Mouse (Mus musculus) fat pad, adult 2 months (tissue): ENCODE results near the gene Fmo2.
A peak's percentile ranks its signal among the peaks of the same experiment; 100 is the strongest.

Experiments
- DNase-seq: peaks from one replicate; pipeline ENCODE4 v3.0.0-alpha.2; 2011; ENCODE audit warnings: low read depth, low spot score; ENCODE audit errors: extremely low read depth

Gene Fmo2

DNA sequence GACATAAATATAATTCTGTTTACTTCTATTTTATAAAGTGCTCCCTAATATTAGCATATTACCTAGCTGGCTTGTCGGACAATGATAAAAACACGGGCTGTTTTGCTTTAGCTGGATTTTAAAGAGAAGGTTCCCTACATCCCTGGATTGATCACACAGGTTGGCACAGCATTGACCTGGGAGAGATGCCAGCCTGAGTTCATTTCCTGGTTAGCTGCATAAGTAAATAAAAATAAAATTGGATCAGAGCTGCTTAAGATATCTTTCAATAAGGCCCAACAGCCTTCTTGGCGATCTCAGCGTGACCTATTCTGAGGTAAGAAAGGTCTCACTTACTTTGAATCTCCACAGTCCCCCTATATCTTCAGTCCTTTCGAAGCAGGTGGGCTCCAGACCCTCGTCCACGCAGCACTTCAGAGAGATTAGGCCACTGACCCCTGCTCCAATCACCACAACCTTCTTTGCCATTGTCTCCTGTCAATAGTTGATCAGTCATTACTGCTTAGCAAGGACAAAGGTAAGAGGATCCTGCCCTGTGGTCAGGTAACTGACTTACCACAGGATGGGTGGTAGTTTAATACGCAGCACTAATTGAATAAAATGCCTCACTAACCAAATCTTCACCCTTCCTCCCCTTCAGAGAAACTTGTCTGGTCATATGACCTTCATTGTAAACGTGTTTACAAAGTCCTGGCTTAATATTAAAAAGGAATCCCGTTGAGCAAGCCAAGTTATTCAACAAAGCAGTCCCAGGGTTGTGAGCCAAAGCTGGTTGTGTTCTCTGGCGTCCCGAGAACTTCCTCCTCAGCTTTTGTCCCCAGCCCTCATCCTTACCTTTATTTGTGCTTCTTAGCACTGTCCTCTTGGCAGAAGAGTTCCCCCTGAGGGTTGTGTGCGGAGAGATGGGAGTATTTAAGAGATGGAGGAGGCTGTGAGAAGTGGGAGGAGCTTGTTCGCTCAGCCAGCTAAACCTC, at the start of gene Fmo2:
Fmo2 (minus strand) TSS at position 889 of the 974 bp plus-strand sequence.
- DNase-seq, result peak; percentile 57

DNA sequence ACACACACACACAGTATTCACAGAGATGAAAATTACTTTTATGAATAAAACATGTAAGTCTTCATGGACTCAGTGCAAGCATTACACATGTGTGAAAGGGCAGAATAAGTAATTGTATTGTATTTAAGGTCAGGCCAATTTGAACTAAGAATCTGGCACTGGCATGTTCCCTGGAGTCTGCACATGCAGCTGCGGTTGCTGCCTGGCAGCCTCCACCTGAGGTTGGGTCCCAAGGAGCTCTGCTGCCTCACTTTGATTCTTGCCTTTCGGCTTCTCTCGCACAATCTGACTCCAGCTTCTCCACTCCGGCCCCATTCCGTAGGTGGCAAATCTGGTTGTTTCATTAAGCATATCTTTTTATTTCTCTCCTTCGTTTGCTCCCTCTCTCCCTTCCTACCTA, 49.4 kb upstream of the Fmo2 start:
- DNase-seq, result no peak

DNA sequence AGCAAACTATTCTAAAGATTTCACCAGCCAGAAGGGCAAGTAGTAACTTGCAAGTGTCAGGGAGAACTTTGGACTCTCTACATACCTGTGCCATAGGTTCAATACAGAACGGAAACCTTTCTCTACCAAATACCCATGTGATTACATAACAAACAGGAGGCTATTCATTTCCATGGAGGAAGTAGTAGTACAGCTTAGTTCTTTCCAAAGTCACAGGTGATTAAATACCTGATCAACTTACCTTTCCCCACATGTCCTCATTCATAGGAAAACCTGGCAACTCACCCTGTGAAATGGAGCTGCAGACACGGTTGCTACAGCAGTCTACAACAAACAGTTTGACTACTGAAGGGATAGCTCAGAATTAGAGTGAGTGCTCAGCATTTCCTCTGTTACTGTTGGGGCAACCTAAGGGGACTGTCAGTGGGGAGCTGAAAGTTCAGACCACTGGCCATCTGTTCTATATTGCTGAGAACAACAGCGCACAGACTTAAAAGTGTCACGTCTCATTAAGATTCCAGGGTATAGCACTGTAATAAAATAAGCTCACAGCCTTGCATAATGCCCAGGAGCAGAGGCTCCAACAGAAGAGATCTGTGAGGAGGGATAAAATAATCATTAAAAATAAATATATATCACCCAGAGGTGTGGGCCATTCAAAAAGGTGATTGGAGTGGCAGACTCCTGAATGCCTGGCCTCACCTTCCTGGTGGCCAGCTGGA, 48.5 kb upstream of the Fmo2 start:
- DNase-seq, result no peak

DNA sequence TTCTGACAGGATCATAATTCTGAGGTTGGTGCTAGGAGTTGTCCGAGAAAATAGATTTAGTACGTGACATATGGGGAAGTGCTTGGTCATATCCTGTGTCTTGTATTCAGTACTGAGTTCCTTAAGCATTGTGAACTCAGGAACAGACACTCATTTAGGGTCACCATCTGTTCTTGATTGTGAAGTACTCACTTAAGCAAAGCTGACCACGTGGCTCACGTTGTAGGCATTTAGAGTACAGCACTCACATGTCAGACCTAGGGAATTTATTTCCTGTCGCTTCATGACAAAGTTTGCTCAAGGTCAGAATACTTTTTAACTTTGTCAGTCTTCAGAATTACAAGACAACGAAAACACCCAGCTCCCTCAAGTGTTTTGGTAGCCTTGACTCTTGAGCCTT, 45.2 kb upstream of the Fmo2 start:
- DNase-seq, result no peak

DNA sequence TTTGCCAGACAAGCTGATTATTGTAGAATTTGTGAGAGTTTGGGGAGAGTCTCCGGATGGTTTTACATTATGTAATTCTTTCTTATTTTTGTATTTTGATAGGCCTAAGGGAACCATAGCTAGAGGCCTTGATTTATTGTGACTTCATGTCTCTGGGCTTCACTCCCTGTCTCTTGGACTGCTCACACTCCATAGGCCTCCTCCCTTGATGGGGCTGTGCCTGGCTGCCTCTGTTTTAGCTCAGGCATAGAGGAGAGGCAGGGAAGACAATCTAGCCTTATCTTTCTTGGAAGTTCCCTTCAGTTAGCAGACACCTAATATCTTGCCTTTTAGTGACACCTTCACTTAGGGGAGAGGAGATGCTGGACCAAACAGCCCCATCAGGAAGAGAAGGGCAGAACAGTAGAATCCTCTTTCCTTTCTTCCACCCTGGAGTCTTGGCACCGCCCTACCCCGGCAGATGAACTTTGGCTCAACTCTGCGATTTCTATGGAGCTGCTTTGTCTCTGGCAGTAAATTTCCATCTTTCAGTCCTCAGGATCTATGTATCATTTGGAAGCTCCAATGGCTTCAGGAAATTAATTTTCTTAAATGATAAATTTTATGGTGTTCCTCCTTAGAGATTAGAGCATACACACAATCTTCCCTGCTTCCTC, 40.3 kb upstream of the Fmo2 start:
- DNase-seq, result no peak

DNA sequence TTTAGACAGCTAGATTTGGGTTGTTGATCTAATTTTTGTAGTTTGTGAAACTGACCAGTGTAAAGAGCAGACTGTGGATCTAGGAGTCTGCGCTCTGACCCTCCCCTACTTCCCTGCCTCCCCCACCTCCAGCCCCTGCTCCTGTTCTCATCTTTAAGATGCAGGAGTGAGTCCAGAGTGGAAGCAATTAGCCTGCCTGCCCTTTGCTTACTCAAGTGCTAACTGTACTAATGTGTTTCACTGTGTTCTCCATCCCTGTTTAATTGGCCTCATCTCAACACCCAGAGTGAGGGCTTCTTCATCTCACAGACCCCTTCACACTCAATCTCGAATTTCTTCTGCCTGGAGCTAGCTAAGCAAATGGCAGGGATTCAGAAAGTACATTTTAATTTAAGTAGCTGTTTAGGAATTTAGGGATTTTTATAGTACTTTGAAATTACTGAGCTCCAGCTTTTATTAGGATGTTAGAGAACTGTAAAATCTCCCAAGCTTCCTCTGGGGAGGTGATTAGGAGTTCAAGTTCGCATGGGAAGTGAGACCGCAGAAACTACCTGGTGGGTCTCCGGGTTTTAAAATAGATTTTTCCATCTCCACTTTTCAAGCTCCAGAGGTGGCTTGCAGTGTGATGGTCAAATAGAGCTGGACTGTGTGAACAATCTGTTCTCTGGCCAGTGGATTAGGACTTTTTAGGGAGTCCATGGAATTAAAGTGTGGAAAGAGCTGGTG, 39.6 kb upstream of the Fmo2 start:
- DNase-seq, result no peak

DNA sequence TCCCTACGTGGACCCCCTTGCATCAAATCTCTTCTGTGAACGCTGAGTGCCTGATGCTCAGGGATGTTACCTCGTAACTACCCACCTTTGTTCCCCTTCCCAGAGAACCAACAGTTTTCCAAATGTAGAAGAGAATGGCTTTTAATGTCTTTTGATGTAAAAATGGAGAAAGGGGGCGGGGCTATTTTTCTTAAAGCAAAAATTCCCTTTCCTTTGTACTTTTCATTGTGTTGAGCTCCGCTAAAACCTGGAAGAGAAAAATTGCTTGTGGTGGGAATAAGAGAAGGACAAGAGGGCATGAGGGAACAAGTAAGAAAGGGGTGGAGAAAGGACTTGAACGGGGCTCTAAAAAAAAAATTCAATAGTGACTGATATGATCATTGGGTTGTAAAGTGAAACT, 38.9 kb upstream of the Fmo2 start, which contains the start of gene Fmo6:
Fmo6 (minus strand) TSS at position 101 of the 400 bp plus-strand sequence.
- no peak for DNase-seq

DNA sequence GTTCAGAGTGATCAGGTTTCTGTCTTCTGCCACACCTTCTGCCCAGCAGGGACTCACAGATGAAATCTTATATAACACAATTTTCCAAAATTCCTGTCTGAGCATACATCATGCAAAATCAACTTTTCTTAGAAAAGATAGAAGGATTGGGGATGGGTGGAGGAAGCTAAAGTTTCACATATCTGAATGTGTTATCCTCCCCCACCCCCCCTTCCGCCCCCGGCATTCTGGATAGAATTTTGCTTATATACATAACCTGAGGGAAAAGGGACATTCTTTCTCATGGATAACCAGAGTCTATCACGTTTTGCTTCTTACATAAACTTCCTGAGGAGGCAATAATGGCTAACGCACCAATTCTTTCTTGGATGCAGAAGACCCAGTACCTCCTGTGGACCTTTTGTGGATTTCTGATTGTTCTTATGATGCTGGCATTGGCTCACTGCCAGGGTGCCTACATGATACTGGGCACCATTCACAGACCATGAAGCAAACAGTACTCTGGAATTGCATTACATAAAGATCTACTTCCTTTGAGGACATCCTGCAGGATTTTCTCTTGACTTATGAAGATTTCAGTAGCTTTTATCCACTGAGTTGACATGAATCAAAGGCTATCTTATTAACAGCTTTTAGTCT, 36.0 kb upstream of the Fmo2 start:
- DNase-seq, result no peak

DNA sequence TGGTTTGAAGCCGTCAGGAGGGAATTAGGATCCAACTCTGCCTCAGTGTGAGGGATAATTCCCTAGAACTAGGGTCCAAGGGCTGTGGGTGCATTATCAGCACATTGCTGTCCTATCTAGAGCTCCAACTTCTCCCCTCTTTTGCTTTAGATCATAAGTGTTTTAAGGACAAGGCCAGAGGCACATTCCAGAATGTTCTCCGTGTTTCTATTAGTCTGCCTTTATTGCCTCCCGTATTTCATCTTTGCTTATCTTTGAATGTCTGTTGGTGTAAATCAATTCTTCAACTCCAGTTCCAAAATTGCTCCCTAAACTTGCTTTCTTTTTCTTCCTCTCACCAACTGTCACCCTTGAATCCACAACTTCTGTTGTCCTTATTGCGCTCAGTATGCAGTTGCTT, 33.9 kb upstream of the Fmo2 start:
- no peak for DNase-seq

DNA sequence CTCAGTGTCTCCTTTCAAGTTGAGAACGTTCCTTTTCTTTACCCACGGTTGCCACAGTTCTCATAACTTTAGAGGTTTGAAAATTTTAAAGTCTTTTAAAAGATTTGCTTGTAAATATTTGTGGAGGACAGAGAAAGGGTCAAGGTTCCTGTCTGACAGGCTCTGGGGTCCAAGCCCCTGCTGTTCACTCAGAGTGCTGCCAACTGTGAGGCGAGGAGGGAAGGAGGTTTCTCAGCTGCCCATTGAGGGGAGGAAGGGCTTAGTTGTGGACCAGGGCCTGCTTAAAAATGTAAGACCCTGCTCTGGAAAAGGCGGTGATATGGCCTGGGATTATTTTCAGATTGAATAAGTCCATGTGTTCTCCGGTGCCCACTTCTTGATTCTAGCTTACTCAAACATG, 33.4 kb upstream of the Fmo2 start:
- no peak for DNase-seq

DNA sequence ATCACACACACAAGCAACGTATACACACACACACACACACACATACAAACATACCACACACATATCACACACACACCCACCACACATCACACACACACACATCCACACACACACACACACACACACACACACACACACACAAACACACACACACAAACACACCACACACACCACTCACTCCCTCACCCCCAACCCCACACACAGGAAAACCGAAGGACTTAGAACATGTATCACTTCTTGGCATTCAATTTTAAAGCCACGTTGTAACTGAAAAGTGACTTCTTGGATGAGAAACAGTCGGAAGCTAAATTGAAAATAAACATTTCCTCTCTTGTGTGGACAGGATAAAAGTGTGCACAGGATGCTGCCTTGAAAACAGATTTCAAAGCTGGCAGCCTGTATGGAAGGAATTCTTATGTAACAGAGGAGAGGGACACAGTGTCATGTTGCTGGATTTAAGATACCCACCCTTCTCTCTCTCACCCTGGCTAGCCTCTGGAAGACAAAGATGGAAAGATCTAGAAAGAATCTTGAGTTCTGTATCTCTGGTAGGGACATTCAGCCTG, 32.9 kb upstream of the Fmo2 start:
- DNase-seq, result no peak

DNA sequence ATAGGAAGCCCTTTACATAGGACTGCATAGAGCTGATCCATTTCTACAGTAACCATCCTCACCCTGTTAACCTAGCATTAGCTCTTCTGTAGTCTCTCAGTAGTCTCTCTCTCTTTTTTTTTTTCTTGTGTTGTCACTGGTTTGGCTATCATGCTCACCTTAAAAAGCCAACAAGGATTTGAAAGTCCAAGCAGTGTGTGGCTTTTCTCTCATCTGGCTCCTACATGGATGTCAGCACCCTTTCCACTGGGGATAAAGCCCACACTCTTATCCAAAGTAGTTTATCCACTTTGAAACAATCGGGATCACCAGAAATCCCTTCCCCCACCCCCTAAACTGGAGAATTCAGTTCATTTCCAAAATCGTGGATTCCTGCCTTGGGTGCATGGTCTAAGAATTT, 32.1 kb upstream of the Fmo2 start:
- no peak for DNase-seq

DNA sequence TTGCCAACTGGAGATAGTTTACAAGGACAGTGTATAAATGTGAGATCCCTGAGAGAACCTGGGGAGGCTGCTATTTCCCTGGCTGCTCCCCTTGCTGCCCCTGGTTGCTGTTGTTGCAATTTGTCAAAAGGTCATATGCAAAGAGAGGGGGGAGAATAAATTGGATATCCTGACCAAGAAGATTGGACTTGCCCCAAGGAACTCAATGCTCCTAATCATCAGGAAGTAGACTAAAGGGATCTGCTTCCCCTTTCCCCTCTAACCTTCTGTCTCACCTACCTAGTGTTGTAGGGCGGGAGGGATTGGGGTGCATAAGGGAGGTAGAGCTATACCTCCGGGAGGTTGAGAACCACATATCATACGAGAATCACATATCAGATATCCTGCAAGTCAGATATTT, 30.6 kb upstream of the Fmo2 start:
- no peak for DNase-seq

DNA sequence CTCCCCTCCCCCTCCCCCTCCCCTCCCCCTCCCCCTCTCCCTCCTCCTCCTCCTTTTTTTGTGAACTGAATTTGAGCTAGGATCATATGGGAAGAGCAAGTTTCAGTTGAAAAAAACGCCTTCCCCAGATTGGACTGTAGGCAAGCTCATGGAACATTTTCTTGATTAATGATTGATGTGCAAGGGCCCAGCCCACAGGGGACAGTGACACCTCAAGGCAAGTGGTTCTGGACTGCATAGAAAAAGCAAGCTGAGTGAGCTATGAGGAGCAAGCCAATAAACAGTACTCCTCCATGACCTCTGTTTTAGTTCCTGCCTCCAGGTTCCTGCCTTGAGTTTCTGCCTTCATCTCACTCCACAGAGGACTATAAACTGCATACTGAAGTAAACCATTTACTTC, 26.6 kb upstream of the Fmo2 start:
- no peak for DNase-seq

DNA sequence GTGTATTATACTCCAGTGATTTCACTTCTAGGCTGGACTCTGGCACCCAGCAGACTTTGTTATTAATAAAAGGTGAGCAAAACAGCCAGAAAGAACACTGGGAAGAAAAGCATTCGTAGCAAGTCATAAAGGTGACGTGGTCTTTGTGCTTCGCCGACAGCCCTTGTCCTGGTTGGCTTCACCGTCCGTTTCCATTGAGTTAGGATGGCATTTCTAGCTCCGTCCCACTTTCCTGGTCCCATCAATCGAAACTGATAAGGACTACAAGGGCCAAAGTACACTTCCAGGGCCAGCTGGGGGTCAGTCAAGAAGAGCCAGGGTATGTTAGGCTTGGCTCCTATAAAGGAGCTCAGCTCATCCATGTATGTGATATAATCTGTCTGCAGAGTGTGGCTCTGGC, 18.1 kb upstream of the Fmo2 start:
- no peak for DNase-seq

DNA sequence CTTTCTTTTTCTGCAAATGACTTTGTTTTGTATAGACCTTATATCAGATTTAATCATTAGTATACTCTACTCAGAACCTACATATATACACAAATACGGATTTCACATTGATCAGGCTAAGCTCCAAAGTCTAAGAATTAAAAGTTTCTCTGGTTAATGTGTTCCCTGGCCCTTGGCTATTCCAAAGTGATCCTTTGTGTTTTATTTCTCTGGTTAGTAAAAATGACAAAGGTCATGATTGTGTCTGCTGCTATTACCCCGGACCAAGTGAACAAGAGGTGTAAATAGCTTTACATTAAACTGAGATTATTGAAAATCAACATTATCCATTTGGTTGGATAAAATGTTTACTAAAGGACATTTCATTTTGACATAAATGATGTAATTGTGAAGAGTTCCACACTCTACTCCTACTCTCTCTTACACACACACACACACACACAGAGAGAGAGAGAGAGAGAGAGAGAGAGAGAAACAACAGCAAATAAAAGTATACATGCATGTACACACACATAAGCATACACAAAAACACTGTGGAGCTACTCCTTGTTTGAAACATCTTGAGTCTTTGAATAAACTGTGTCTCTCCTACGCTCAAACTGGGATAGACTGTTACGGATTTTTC, 16.5 kb upstream of the Fmo2 start:
- DNase-seq, result no peak

DNA sequence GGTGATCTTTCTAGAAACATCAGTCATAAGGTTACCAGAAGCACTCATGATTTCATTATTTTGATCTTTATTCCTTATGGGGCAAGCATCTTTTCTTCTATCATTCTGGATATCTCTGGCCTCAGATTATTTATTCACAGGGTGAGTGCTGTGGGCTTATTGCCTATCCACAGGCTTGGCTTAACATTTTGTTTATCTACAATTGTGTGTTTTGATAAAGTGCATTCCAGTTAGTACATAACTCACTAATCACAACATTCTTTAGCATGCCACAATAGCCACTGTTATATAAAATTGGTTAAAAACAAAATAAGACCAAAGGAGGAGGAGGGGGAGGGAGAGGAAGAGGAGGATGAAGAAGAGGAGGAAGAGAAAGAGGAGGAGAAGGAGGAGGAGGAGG, 13.6 kb upstream of the Fmo2 start:
- no peak for DNase-seq

DNA sequence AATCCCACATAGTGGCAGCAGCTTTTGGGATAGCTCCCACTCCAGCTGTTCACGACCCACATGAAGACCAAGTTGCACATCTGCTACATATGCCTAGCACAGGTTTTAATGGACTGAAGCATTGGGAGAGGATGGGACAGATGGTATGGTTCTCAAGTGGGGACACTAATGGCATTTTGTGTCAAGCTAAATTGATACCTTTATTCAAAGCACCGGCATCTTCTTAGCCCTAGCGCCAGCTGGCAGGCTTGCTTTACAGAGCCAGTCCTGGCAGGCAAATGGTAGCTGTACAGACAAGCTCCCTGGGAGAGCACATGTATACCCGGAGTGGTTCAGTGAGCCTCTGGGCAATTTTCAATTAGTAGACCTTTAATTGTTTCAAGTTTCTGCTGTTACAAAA, 3.4 kb upstream of the Fmo2 start:
- DNase-seq, result peak; percentile 33

DNA sequence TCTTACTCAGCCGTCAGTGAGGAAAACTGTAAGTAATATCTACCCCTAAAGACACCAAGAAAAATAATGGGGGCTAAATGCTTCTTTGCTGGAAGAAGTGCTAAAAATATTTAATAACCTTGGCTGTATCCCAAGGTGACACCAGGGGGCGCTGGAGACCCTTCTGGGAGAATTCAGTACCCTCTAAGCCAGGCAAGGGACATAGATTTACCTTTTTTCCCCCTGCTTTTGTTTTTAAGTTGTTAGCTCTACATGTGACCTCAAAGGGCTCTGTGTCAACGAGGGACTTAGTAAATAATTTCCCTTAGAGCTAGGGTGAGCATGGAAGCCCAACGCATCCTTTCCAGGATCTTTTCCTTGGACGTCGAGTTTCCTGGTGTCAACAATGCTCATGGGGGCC, 2.6 kb downstream of the Fmo2 start:
- DNase-seq, result no peak

DNA sequence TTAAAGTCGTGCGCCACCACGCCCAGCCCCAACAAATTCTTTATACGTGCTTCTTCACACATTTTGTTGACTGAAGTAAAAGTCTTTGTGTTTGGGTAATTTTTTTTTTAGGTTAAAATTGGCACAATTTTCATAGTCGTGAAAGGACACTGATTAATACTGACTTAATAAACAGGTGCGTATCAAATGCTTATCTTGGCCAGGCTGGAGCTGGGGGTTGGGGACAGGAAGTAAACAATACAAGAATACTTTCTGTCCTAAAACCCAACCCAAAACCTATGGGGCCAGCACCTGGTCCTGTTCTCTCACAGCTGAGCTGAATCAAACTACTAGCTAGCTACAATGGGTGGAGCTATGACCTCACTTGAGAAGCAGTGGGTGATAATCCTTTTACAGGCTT, 5.5 kb downstream of the Fmo2 start:
- no peak for DNase-seq
